8 mouse cellular contexts compared by ENCODE assay signal in genomic region chr10:77008109-77008561, GRCm38 (mm10). TPM values are rescaled to one million over a fixed set of nuclear protein-coding genes. Genes with fewer than 3 reads are reported as not detected.
A peak's percentile ranks its signal among the peaks of the same experiment; 100 is the strongest.
DNase-seq lines count a peak whose midpoint lies in the region; ATAC-seq lines count a peak whose summit lies in the region.

No protein-coding gene starts in this region.

- peak; percentile 39 for DNase-seq in 3T3-L1 (ENCODE audit: low read depth, low spot score)
- DNase-seq in Muller cell, postnatal 12 days (ENCODE audit: inconsistent ontology term) = peak; percentile 46
- peak; percentile 47 for DNase-seq in embryo, embryonic 11 days
- DNase-seq in right cerebral cortex, postnatal 25 days = peak; percentile 27
- DNase-seq in heart, postnatal 25 days (ENCODE audit: low spot score) = no peak
- DNase-seq in lung, postnatal 36 days = no peak

- no peaks in the 10 kb centered on the region for H3K27me3 ChIP-seq in intestine, embryonic 16.5 days (replicated peaks; ENCODE audit: control insufficient read depth, insufficient read depth, low read length)
- H3K27me3 ChIP-seq in limb, embryonic 12.5 days = no peaks in the 10 kb centered on the region

- 29% methylated on average over 9 of the region's 9 CpGs for WGBS in intestine, embryonic 16.5 days
- 18% methylated on average over 9 of the region's 9 CpGs for WGBS in limb, embryonic 12.5 days

- peak; percentile 46; the same call in 1 of the 2 replicates for ATAC-seq in intestine, embryonic 16.5 days
- ATAC-seq in limb, embryonic 12.5 days (ENCODE audit: insufficient number of reproducible peaks, insufficient read depth, low FRiP score, low TSS enrichment, low read depth) = no peak

- H3K36me3 ChIP-seq in intestine, embryonic 16.5 days (ENCODE audit: control insufficient read depth, insufficient read depth, low read length) = no peaks in the 10 kb centered on the region
- no peaks in the 10 kb centered on the region for H3K36me3 ChIP-seq in limb, embryonic 12.5 days

- H3K4me2 ChIP-seq in intestine, embryonic 16.5 days (ENCODE audit: low read depth, low read length) = no peak overlapping the region
- peak overlapping the region; percentile 15; the same call in 1 of the 2 replicates for H3K4me2 ChIP-seq in limb, embryonic 12.5 days

- H3K4me1 ChIP-seq in intestine, embryonic 16.5 days (ENCODE audit: control insufficient read depth, insufficient read depth, low read length) = peaks cover 10% of the 10 kb centered on the region
- peaks cover 28% of the 10 kb centered on the region for H3K4me1 ChIP-seq in limb, embryonic 12.5 days (replicated peaks)

- intact Hi-C loops in heart, postnatal 25 days (cut with DNase I) = no loop called here

- no peak overlapping the region for H3K9ac ChIP-seq in intestine, embryonic 16.5 days (ENCODE audit: low read depth, low read length)
- 0 out of 2 replicates have a peak overlapping the region, but pooled peaks have one; percentile 27 for H3K9ac ChIP-seq in limb, embryonic 12.5 days (replicated peaks)

- H3K9me3 ChIP-seq in intestine, embryonic 16.5 days (ENCODE audit: control insufficient read depth, low read length) = no peaks in the 10 kb centered on the region
- H3K9me3 ChIP-seq in limb, embryonic 12.5 days = no peaks in the 10 kb centered on the region

- H3K27ac ChIP-seq in intestine, embryonic 16.5 days (ENCODE audit: low read length) = peak overlapping the region; percentile 27; the same call in 1 of the 2 replicates
- peak overlapping the region; percentile 72 for H3K27ac ChIP-seq in limb, embryonic 12.5 days

- H3K4me3 ChIP-seq in intestine, embryonic 16.5 days (ENCODE audit: low read length) = no peak overlapping the region
- no peak overlapping the region for H3K4me3 ChIP-seq in limb, embryonic 12.5 days (replicated peaks)

RNA-seq across cellular contexts. Expression of gene Slc19a1, which starts 23.9 kb away (rescaled TPM):
- polyA plus RNA-seq in intestine, embryonic 16.5 days (2015; fragmentation: Nextera tagmentation; extraction: Ambion mirVana) = 65.3 and 73.7 TPM in 2 replicates
- polyA plus RNA-seq in limb, embryonic 12.5 days (2016; fragmentation: Nextera tagmentation; extraction: Ambion mirVana) = 30.8 TPM in 2 replicates
- 1 to 10 TPM; 4.5 to 6.2 TPM for total RNA-seq in heart, postnatal 25 days (2021)

RNA-seq across cellular contexts. Expression of gene Pcbp3, which starts 46.4 kb away (rescaled TPM):
- 42.1 and 44.1 TPM in 2 replicates for polyA plus RNA-seq in intestine, embryonic 16.5 days (2015; fragmentation: Nextera tagmentation; extraction: Ambion mirVana)
- 33.0 and 34.8 TPM in 2 replicates for polyA plus RNA-seq in limb, embryonic 12.5 days (2016; fragmentation: Nextera tagmentation; extraction: Ambion mirVana)
- total RNA-seq in heart, postnatal 25 days (2021) = 1 to 10 TPM; 2.9 to 6.7 TPM

Comparison
In these comparisons a context has a peak if more than half of its experiments do, and no peak if none do; other contexts are left out.
1. DNase-seq: peak in 3T3-L1 (single experiment), Muller cell, postnatal 12 days (single experiment), embryo, embryonic 11 days (single experiment) and right cerebral cortex, postnatal 25 days (single experiment); none in heart, postnatal 25 days (single experiment) and lung, postnatal 36 days (single experiment).